In genomic region chr11:65157966-65158657, GRCm38 (mm10) we compare ENCODE assay signal across 33 mouse cellular contexts. TPM values are rescaled to one million over a fixed set of nuclear protein-coding genes. Genes with fewer than 3 reads are reported as not detected.
DNase-seq lines count a peak whose midpoint lies in the region; ATAC-seq and TF ChIP-seq lines count a peak whose summit lies in the region.
"Had no signal": no experiment of that assay in that cellular context is flagged by ENCODE, and none has a peak within 500 bp of the region (broad histone marks: within the 10 kb centered on the region; RNA-seq: fewer than 3 reads in every experiment).

No protein-coding gene starts in this region.

- peaks cover 10% of the 10 kb centered on the region; the same call in 1 of the 2 replicates for H3K4me1 ChIP-seq in kidney, embryonic 14.5 days (ENCODE audit: control insufficient read depth, insufficient read depth, low read length)
- peaks cover 31% of the 10 kb centered on the region for H3K4me1 ChIP-seq in E14TG2a.4 (replicated peaks; ENCODE audit: low read depth, low read length)
- H3K4me1 ChIP-seq in hindbrain, embryonic 12.5 days, result peaks cover 7% of the 10 kb centered on the region

- no peaks in the 10 kb centered on the region; the same call in 1 of the 2 replicates for H3K27me3 ChIP-seq in kidney, embryonic 14.5 days (ENCODE audit: control insufficient read depth, insufficient read depth, low read length)
- no peaks in the 10 kb centered on the region for H3K27me3 ChIP-seq in E14TG2a.4 (ENCODE audit: insufficient read depth, low read length)
- H3K27me3 ChIP-seq in hindbrain, embryonic 12.5 days, result peaks cover 11% of the 10 kb centered on the region
- H3K27me3 ChIP-seq: heart, embryonic 15.5 days; stomach, embryonic 15.5 days had no signal

- H3K27ac ChIP-seq in kidney, embryonic 14.5 days (ENCODE audit: low read depth, low read length), result no peak overlapping the region
- no peak overlapping the region for H3K27ac ChIP-seq in hindbrain, embryonic 12.5 days
- H3K27ac ChIP-seq: embryonic facial prominence, embryonic 12.5 days; heart, adult 2 months; heart, embryonic 15.5 days; hindbrain, embryonic 14.5 days; kidney, embryonic 15.5 days; layer of hippocampus, adult 2 months; liver, embryonic 12.5 days; midbrain, embryonic 12.5 days; neural tube, embryonic 12.5 days; stomach, embryonic 15.5 days had no signal

- WGBS in kidney, embryonic 14.5 days, result 87% methylated on average over 20 of the region's 20 CpGs
- WGBS in hindbrain, embryonic 12.5 days, result 90% methylated on average over 20 of the region's 20 CpGs

- peak; percentile 71 for ATAC-seq in frontal cortex, adult (ENCODE audit: low TSS enrichment)
- ATAC-seq in kidney, embryonic 14.5 days (ENCODE audit: low FRiP score, low TSS enrichment), result no peak
- no peak for ATAC-seq in hindbrain, embryonic 12.5 days (ENCODE audit: low FRiP score)
- ATAC-seq: CD4-positive, CD25-positive, alpha-beta regulatory T cell, adult 4 months; forebrain, embryonic 14.5 days; liver, embryonic 12.5 days; liver, postnatal 0 days had no signal

- H3K4me3 ChIP-seq in kidney, embryonic 14.5 days (ENCODE audit: low read length), result no peak overlapping the region
- peak overlapping the region; percentile 73 for H3K4me3 ChIP-seq in E14TG2a.4 (replicated peaks; ENCODE audit: low read length)
- H3K4me3 ChIP-seq in hindbrain, embryonic 12.5 days, result no peak overlapping the region
- H3K4me3 ChIP-seq: embryonic facial prominence, embryonic 12.5 days; heart, adult 2 months; heart, embryonic 15.5 days; kidney, embryonic 15.5 days; layer of hippocampus, adult 2 months; liver, embryonic 12.5 days; megakaryocyte, embryonic 14.5 days; midbrain, embryonic 12.5 days; myocyte; neural tube, embryonic 12.5 days; stomach, embryonic 15.5 days had no signal

- H3K9me3 ChIP-seq in kidney, embryonic 14.5 days (ENCODE audit: control insufficient read depth, low read length), result no peaks in the 10 kb centered on the region
- no peaks in the 10 kb centered on the region for H3K9me3 ChIP-seq in E14TG2a.4 (ENCODE audit: low read length)
- no peaks in the 10 kb centered on the region for H3K9me3 ChIP-seq in hindbrain, embryonic 12.5 days (replicated peaks)
- H3K9me3 ChIP-seq: embryonic facial prominence, embryonic 12.5 days; heart, embryonic 15.5 days; kidney, embryonic 15.5 days; liver, embryonic 12.5 days; neural tube, embryonic 12.5 days; stomach, embryonic 15.5 days had no signal

- 0 out of 2 replicates have a peak overlapping the region, but pooled peaks have one; percentile 4 for H3K9ac ChIP-seq in kidney, embryonic 14.5 days (ENCODE audit: low read depth, low read length)
- H3K9ac ChIP-seq in hindbrain, embryonic 12.5 days, result no peak overlapping the region
- H3K9ac ChIP-seq: embryonic facial prominence, embryonic 12.5 days; heart, embryonic 15.5 days; hindbrain, embryonic 14.5 days; kidney, embryonic 15.5 days; liver, embryonic 12.5 days; liver, postnatal 0 days; midbrain, embryonic 12.5 days; neural tube, embryonic 12.5 days; stomach, embryonic 15.5 days had no signal

- DNase-seq in frontal cortex, postnatal 14 days (ENCODE audit: low spot score in 2 of 2), result no peak
- no peak for DNase-seq in kidney, postnatal 10 days
- DNase-seq in R1 (ENCODE audit: low read depth, low spot score), result peak; percentile 85
- no peak for DNase-seq in lung, postnatal 10 days
- DNase-seq: adrenal gland, postnatal 10 days; cerebellum, adult 11-12 months; embryo, embryonic 11 days; gastrocnemius, postnatal 36 days; heart, adult 2 months; heart, postnatal 4 days; kidney, adult 11 months; kidney, postnatal 36 days; left cerebral cortex, postnatal 4 days; liver, postnatal 0 days; lung, postnatal 4 days; thymus, postnatal 4 days had no signal

- H3K4me2 ChIP-seq in kidney, embryonic 14.5 days (replicated peaks; ENCODE audit: low read depth, low read length), result no peak overlapping the region
- H3K4me2 ChIP-seq in hindbrain, embryonic 12.5 days (replicated peaks), result no peak overlapping the region
- H3K4me2 ChIP-seq: embryonic facial prominence, embryonic 12.5 days; heart, embryonic 15.5 days; hindbrain, embryonic 14.5 days; kidney, embryonic 15.5 days; liver, embryonic 12.5 days; midbrain, embryonic 12.5 days; neural tube, embryonic 12.5 days; stomach, embryonic 15.5 days had no signal

- H3K36me3 ChIP-seq in kidney, embryonic 14.5 days (ENCODE audit: control insufficient read depth, insufficient read depth, low read length), result no peaks in the 10 kb centered on the region
- H3K36me3 ChIP-seq in E14TG2a.4 (ENCODE audit: insufficient read depth, low read length), result no peaks in the 10 kb centered on the region
- no peaks in the 10 kb centered on the region for H3K36me3 ChIP-seq in hindbrain, embryonic 12.5 days
- H3K36me3 ChIP-seq: embryonic facial prominence, embryonic 12.5 days; heart, embryonic 15.5 days; kidney, embryonic 15.5 days; liver, embryonic 12.5 days; midbrain, embryonic 12.5 days; neural tube, embryonic 12.5 days; stomach, embryonic 15.5 days had no signal

- TF ChIP-seq CTCF in E14TG2a.4 (conservative IDR thresholded peaks at IDR 0.05; ENCODE audit: low read length), result no peak

RNA-seq across cellular contexts. Expression of gene 1700086D15Rik, which starts 1.6 kb away (rescaled TPM):
- polyA plus RNA-seq in kidney, embryonic 14.5 days (2014; fragmentation: Nextera tagmentation; extraction: Ambion mirVana), result not detected in 2 replicates
- 0.29 TPM in 1 of 2 replicates, not detected in the other for polyA plus RNA-seq in hindbrain, embryonic 12.5 days (2016; fragmentation: Nextera tagmentation; extraction: Ambion mirVana)
- polyA plus RNA-seq: CD4-positive, CD25-positive, alpha-beta regulatory T cell, adult 4 months; embryonic facial prominence, embryonic 12.5 days; forebrain, embryonic 14.5 days; heart, adult 2 months; kidney, embryonic 15.5 days; liver, embryonic 12.5 days; liver, postnatal 0 days; myocyte; neural tube, embryonic 12.5 days; stomach, embryonic 15.5 days had no signal

RNA-seq across cellular contexts. Expression of gene Arhgap44, which starts 4.6 kb away (rescaled TPM):
- polyA plus RNA-seq in kidney, embryonic 14.5 days (2014; fragmentation: Nextera tagmentation; extraction: Ambion mirVana), result 7.2 TPM in 2 replicates
- 6.8 and 7.3 TPM in 2 replicates for polyA plus RNA-seq in hindbrain, embryonic 12.5 days (2016; fragmentation: Nextera tagmentation; extraction: Ambion mirVana)
